Mouse (Mus musculus): ENCODE data around the gene Ncoa1. TPM values are rescaled to one million over a fixed set of nuclear protein-coding genes. Genes with fewer than 3 reads are reported as not detected.
"Not testable (repeated sequence)": the region's sequence is repeated elsewhere in the genome, so short reads cannot be mapped to it uniquely, and the experiment has no call there.

The Ncoa1 gene
- polyA plus RNA-seq, 1 experiment from 2014 or later: 7.1 TPM

- Histone ChIP-seq H3K4me1 (no peaks in the 10 kb centered on the region), H3K4me3 (no peak overlapping the region), H3K9ac (replicated peaks) (no peak overlapping the region), H3K36me3 (peaks cover 9% of the 10 kb centered on the region), H3K27ac (replicated peaks) (no peak overlapping the region), H3K9me3 (no peaks in the 10 kb centered on the region), H3K4me2 (replicated peaks) (no peak overlapping the region), H3K27me3 (no peaks in the 10 kb centered on the region)
- no peak for ATAC-seq (ENCODE audit: low FRiP score, low read depth)
- WGBS: 87% methylated on average over 3 of the region's 3 CpGs
Measured at GRCm38 (mm10) chr12:4279878-4280277, 197.1 kb downstream of the Ncoa1 start.

- ATAC-seq (ENCODE audit: low FRiP score, low read depth): no peak
- 85% methylated on average over 3 of the region's 3 CpGs for WGBS
- H3K36me3 ChIP-seq: peaks cover 15% of the 10 kb centered on the region
- no peaks in the 10 kb centered on the region for H3K9me3 ChIP-seq
- no peak overlapping the region for H3K4me2 ChIP-seq (replicated peaks)
- no peak overlapping the region for H3K4me3 ChIP-seq
- H3K27me3 ChIP-seq: no peaks in the 10 kb centered on the region
- no peaks in the 10 kb centered on the region for H3K4me1 ChIP-seq
- no peak overlapping the region for H3K27ac ChIP-seq (replicated peaks)
- no peak overlapping the region for H3K9ac ChIP-seq (replicated peaks)
Measured at GRCm38 (mm10) chr12:4278978-4279755, 197.8 kb downstream of the Ncoa1 start.

- ATAC-seq (ENCODE audit: low FRiP score, low read depth): no peak
- 96% methylated on average over 6 of the region's 6 CpGs for WGBS
- Histone ChIP-seq H3K4me3 (no peak overlapping the region), H3K36me3 (peaks cover 58% of the 10 kb centered on the region), H3K27me3 (no peaks in the 10 kb centered on the region), H3K9ac (replicated peaks) (no peak overlapping the region), H3K9me3 (0 out of 2 replicates have a peak, but pooled peaks cover 4% of the 10 kb centered on the region), H3K27ac (replicated peaks) (no peak overlapping the region), H3K4me2 (replicated peaks) (no peak overlapping the region), H3K4me1 (no peaks in the 10 kb centered on the region)
Measured at GRCm38 (mm10) chr12:4271078-4271477, 205.9 kb downstream of the Ncoa1 start.

- Histone ChIP-seq H3K27me3 (no peaks in the 10 kb centered on the region), H3K4me1 (no peaks in the 10 kb centered on the region), H3K9me3 (0 out of 2 replicates have a peak, but pooled peaks cover 4% of the 10 kb centered on the region), H3K9ac (replicated peaks) (no peak overlapping the region), H3K36me3 (peaks cover 40% of the 10 kb centered on the region), H3K4me2 (replicated peaks) (no peak overlapping the region), H3K4me3 (no peak overlapping the region), H3K27ac (replicated peaks) (no peak overlapping the region)
- no peak for ATAC-seq (ENCODE audit: low FRiP score, low read depth)
- WGBS: 95% methylated on average over 4 of the region's 4 CpGs
Measured at GRCm38 (mm10) chr12:4267765-4268164, 209.2 kb downstream of the Ncoa1 start.

- Histone ChIP-seq H3K4me3 (no peak overlapping the region), H3K36me3 (peaks cover 19% of the 10 kb centered on the region), H3K4me2 (replicated peaks) (no peak overlapping the region), H3K27ac (replicated peaks) (no peak overlapping the region), H3K4me1 (no peaks in the 10 kb centered on the region), H3K9me3 (no peaks in the 10 kb centered on the region), H3K27me3 (no peaks in the 10 kb centered on the region), H3K9ac (replicated peaks) (no peak overlapping the region)
- ATAC-seq (ENCODE audit: low FRiP score, low read depth): no peak
- WGBS: 92% methylated on average over 16 of the region's 16 CpGs
Measured at GRCm38 (mm10) chr12:4252742-4253655, 224.0 kb downstream of the Ncoa1 start.

GRCm38 (mm10) chr12:4249786-4250185 lies 227.2 kb downstream of the Ncoa1 start:
- no peaks in the 10 kb centered on the region for H3K4me1 ChIP-seq
- no peaks in the 10 kb centered on the region for H3K9me3 ChIP-seq
- no peak for ATAC-seq (ENCODE audit: low FRiP score, low read depth)
- no peak overlapping the region for H3K27ac ChIP-seq (replicated peaks)
- H3K36me3 ChIP-seq: peaks cover 19% of the 10 kb centered on the region
- H3K27me3 ChIP-seq: no peaks in the 10 kb centered on the region
- 82% methylated on average over 6 of the region's 6 CpGs for WGBS
- H3K9ac ChIP-seq (replicated peaks): no peak overlapping the region
- no peak overlapping the region for H3K4me2 ChIP-seq (replicated peaks)
- H3K4me3 ChIP-seq: no peak overlapping the region

- whole genome bisulfite sequencing: 90% methylated on average over 10 of the region's 10 CpGs
Measured at GRCm38 (mm10) chr12:4245742-4246141, 231.2 kb downstream of the Ncoa1 start.

GRCm38 (mm10) chr12:4243805-4244204 lies 233.2 kb downstream of the Ncoa1 start:
- Histone ChIP-seq H3K4me3 (no peak overlapping the region), H3K4me1 (no peaks in the 10 kb centered on the region), H3K36me3 (0 out of 2 replicates have a peak, but pooled peaks cover 4% of the 10 kb centered on the region), H3K9ac (replicated peaks) (no peak overlapping the region), H3K9me3 (no peaks in the 10 kb centered on the region), H3K4me2 (replicated peaks) (no peak overlapping the region), H3K27ac (replicated peaks) (no peak overlapping the region), H3K27me3 (no peaks in the 10 kb centered on the region)
- 84% methylated on average over 2 of the region's 2 CpGs for WGBS
- ATAC-seq (ENCODE audit: low FRiP score, low read depth): no peak

More at GRCm38 (mm10) chr12:4245742-4246141, 231.2 kb downstream of the Ncoa1 start:
- Histone ChIP-seq H3K4me3 (no peak overlapping the region), H3K36me3 (0 out of 2 replicates have a peak, but pooled peaks cover 4% of the 10 kb centered on the region), H3K9me3 (no peaks in the 10 kb centered on the region), H3K27me3 (no peaks in the 10 kb centered on the region), H3K9ac (replicated peaks) (no peak overlapping the region), H3K27ac (replicated peaks) (no peak overlapping the region), H3K4me2 (replicated peaks) (no peak overlapping the region), H3K4me1 (no peaks in the 10 kb centered on the region)
- no peak for ATAC-seq (ENCODE audit: low FRiP score, low read depth)

GRCm38 (mm10) chr12:4240281-4240680 lies 236.7 kb downstream of the Ncoa1 start:
- H3K4me1 ChIP-seq; H3K9me3 ChIP-seq; ATAC-seq (ENCODE audit: low FRiP score, low read depth); H3K4me2 ChIP-seq (replicated peaks); H3K36me3 ChIP-seq; H3K27ac ChIP-seq (replicated peaks); H3K4me3 ChIP-seq; H3K27me3 ChIP-seq; H3K9ac ChIP-seq (replicated peaks): not testable (repeated sequence)
- WGBS: 67% methylated on average over 8 of the region's 8 CpGs

- Histone ChIP-seq H3K4me2 (replicated peaks) (no peak overlapping the region), H3K27me3 (no peaks in the 10 kb centered on the region), H3K9me3 (no peaks in the 10 kb centered on the region), H3K4me1 (peaks cover 13% of the 10 kb centered on the region), H3K4me3 (no peak overlapping the region), H3K27ac (replicated peaks) (no peak overlapping the region), H3K9ac (replicated peaks) (no peak overlapping the region), H3K36me3 (no peaks in the 10 kb centered on the region)
- ATAC-seq (ENCODE audit: low FRiP score, low read depth): no peak
- 92% methylated on average over 15 of the region's 15 CpGs for WGBS
Measured at GRCm38 (mm10) chr12:4237481-4237880, 239.5 kb downstream of the Ncoa1 start.

- under 1% methylated on average over 50 of the region's 50 CpGs for WGBS
Measured at GRCm38 (mm10) chr12:4233572-4234508, 243.1 kb downstream of the Ncoa1 start, which contains the start of the genes Ptrhd1 and Cenpo. Gene Ptrhd1, plus strand, starts transcription at chr12:4234027. Gene Cenpo, minus strand, starts transcription at chr12:4234294.

More at GRCm38 (mm10) chr12:4233572-4234508, 243.1 kb downstream of the Ncoa1 start, which contains the start of the genes Ptrhd1 and Cenpo:
- Histone ChIP-seq H3K4me2 (replicated peaks) (peak within 1 kb of the TSS; percentile 66), H3K4me3 (peak within 1 kb of the TSS; percentile 64), H3K36me3 (peaks cover 16% of the 10 kb centered on the region), H3K9ac (replicated peaks) (peak within 1 kb of the TSS; percentile 56), H3K27me3 (no peaks in the 10 kb centered on the region), H3K4me1 (peaks cover 18% of the 10 kb centered on the region), H3K9me3 (no peaks in the 10 kb centered on the region), H3K27ac (replicated peaks) (peak within 1 kb of the TSS; percentile 92)
- ATAC-seq (ENCODE audit: low FRiP score, low read depth): peak; percentile 99

All from midbrain, embryonic 12.5 days (tissue).